Mouse (Mus musculus) right cerebral cortex, postnatal 4 days (tissue): Measurements from ENCODE around the gene Cyb5r1.
A peak's percentile ranks its signal among the peaks of the same experiment; 100 is the strongest.

ENCODE experiments used
- DNase-seq: peaks from one replicate; pipeline ENCODE4 v3.0.0-alpha.2; 2022

Gene Cyb5r1

GRCm38 (mm10) chr1:134405509-134406413 is at the start of gene Cyb5r1:
Cyb5r1 (plus strand) TSS chr1:134405559.
- peak; percentile 39 for DNase-seq

- no peak for DNase-seq
Observed at GRCm38 (mm10) chr1:134357461-134357860, 47.9 kb upstream of the Cyb5r1 start.

GRCm38 (mm10) chr1:134360656-134361055 is 44.7 kb upstream of the Cyb5r1 start:
- no peak for DNase-seq

GRCm38 (mm10) chr1:134361195-134361856 is 44.0 kb upstream of the Cyb5r1 start:
- no peak for DNase-seq

- DNase-seq: peak; percentile 97
Observed at GRCm38 (mm10) chr1:134361857-134362212, 43.5 kb upstream of the Cyb5r1 start, which contains the start of gene Tmem183a. Tmem183a (minus strand) TSS chr1:134361979.

- DNase-seq: no peak
Observed at GRCm38 (mm10) chr1:134363194-134363593, 42.2 kb upstream of the Cyb5r1 start.

- DNase-seq: no peak
Observed at GRCm38 (mm10) chr1:134365491-134365890, 39.9 kb upstream of the Cyb5r1 start.

GRCm38 (mm10) chr1:134368777-134369337 is 36.5 kb upstream of the Cyb5r1 start:
- DNase-seq: peak; percentile 77

GRCm38 (mm10) chr1:134374124-134374523 is 31.2 kb upstream of the Cyb5r1 start:
- no peak for DNase-seq

- DNase-seq: no peak
Observed at GRCm38 (mm10) chr1:134381051-134381450, 24.3 kb upstream of the Cyb5r1 start.

- DNase-seq: no peak
Observed at GRCm38 (mm10) chr1:134381795-134382625, 23.3 kb upstream of the Cyb5r1 start.

GRCm38 (mm10) chr1:134384581-134384980 is 20.8 kb upstream of the Cyb5r1 start:
- DNase-seq: no peak

GRCm38 (mm10) chr1:134385176-134385575 is 20.2 kb upstream of the Cyb5r1 start:
- no peak for DNase-seq

GRCm38 (mm10) chr1:134385666-134386065 is 19.7 kb upstream of the Cyb5r1 start, which contains the start of gene 4933406M09Rik:
4933406M09Rik (plus strand) TSS chr1:134385940.
- DNase-seq: no peak

GRCm38 (mm10) chr1:134393827-134394226 is 11.5 kb upstream of the Cyb5r1 start:
- DNase-seq: no peak

GRCm38 (mm10) chr1:134398210-134398609 is 7.1 kb upstream of the Cyb5r1 start:
- no peak for DNase-seq

GRCm38 (mm10) chr1:134399735-134400134 is 5.6 kb upstream of the Cyb5r1 start:
- no peak for DNase-seq

GRCm38 (mm10) chr1:134406414-134406771 is 1.0 kb downstream of the Cyb5r1 start:
- no peak for DNase-seq

GRCm38 (mm10) chr1:134408080-134408479 is 2.7 kb downstream of the Cyb5r1 start:
- no peak for DNase-seq

- DNase-seq: no peak
Observed at GRCm38 (mm10) chr1:134411706-134412629, 6.6 kb downstream of the Cyb5r1 start.

- DNase-seq: no peak
Observed at GRCm38 (mm10) chr1:134414038-134414437, 8.7 kb downstream of the Cyb5r1 start.
